Mouse (Mus musculus) CD8-positive naive resting alpha-beta T cell, adult 2 months (primary cell): ENCODE measurements around the gene Cd302.

Experiments
- DNase-seq, 2 experiments: peaks; one replicate each; pipeline ENCODE4 v3.0.0; 2022; ENCODE audit warnings: low read depth in 2 of 2, low spot score in 2 of 2

Cd302 gene

DNA sequence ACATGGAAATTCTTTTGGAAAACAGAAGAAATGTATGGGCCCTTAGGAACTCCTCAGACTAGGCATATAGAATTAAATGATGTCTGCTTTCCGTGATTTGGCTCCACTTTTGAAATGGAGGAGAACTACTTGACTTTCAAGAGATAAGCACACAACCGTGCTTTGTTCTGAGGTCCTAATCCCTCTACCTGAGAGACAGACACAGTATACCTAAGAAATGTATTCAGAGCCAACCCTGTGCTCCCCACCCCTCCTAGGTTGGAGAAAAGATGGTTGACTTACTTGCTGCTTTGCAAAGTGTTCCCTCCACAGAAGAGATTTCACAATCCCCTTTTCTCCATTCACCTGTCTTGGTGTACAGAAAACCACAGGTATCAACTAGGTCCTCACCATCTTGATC, 27.5 kb downstream of the Cd302 start:
- no peak for DNase-seq

DNA sequence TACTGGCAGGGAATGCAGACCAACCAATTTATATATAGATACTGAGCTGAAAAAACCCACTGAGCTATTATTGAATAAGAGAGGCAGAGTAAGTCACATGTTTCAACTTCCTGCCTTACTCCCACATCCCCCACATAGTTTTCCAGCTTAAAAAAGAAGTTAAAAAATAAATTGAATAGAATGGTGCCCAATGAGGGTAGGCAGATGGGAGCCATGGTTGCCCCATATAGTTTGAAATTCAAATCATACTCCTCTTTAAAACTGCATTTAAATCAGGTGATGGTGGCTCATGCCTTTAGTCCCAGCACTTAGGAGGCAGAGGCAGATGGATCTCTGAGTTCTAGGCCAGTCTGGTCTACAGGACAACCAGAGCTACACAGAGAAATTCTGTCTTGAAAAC, 30.8 kb downstream of the Cd302 start:
- DNase-seq: no peak

GRCm38 (mm10) chr2:60252782-60253181, 31.5 kb downstream of the Cd302 start:
- DNase-seq: no peak

DNA sequence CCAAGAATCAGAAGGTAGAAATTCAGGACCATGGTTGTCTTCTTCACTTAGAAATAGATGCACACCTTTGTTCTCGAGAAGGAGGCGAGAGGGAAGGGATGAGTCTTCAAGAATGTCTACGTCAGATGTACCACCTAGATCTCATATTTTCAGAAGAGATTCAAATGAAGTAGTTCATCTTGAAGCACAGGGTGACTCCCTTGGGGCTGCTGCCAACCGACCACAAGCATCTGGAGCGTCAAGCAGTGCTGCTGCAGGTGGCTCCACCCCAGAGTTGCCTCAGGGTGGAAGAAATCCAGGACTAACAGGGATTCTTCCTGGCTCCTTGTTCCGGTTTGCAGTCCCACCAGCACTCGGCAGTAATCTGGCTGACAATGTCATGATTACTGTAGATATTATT, 49.8 kb downstream of the Cd302 start:
- DNase-seq: no peak

- DNase-seq: no peak
Measured at GRCm38 (mm10) chr2:60233147-60233546, 51.1 kb downstream of the Cd302 start.

GRCm38 (mm10) chr2:60230361-60230760, 53.9 kb downstream of the Cd302 start:
- DNase-seq: no peak

GRCm38 (mm10) chr2:60228470-60228869, 55.8 kb downstream of the Cd302 start:
- no peak for DNase-seq

- DNase-seq: no peak
Measured at GRCm38 (mm10) chr2:60223489-60223888, 60.8 kb downstream of the Cd302 start.

- no peak for DNase-seq
Measured at GRCm38 (mm10) chr2:60221954-60222353, 62.3 kb downstream of the Cd302 start.

DNA sequence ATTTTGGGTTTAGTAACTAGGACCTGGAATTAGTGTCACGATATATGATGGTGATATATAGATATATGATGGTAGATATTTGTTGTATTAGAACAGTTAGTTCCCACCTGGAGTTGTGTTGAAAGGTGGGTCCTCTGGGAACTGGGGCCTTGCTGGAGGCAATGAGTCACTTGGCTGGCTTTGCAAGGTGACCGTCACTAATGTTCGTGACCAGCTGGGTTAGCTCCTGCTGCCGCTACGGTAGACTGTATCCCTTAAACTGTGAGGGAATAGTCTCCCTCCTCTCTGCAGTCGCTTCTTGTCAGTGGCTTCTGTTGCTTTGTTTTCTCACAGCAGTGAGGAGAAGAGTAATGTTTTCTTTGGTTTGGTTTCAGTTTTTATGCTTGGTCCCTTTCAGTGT, 63.1 kb downstream of the Cd302 start:
- no peak for DNase-seq

DNA sequence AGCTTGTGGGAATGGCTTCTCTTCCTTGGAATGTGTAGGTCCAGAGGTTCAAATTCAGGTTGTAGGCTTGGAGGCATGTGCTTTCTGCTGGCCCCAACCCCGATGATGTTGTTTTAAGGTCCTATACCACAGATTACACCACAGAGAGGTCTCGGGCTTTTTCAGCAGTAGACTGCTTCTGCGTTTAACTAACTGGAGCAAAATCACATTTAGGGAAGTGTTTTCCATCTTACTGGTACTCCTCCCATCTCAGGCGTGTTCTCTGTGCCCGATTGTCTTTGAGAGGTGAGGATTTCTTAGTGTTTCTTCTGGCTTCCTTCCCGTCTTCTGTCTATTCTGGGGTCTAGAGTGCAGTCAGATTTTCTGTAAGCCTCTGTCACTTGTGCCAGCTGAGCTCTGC, 66.7 kb downstream of the Cd302 start:
- no peak for DNase-seq

DNA sequence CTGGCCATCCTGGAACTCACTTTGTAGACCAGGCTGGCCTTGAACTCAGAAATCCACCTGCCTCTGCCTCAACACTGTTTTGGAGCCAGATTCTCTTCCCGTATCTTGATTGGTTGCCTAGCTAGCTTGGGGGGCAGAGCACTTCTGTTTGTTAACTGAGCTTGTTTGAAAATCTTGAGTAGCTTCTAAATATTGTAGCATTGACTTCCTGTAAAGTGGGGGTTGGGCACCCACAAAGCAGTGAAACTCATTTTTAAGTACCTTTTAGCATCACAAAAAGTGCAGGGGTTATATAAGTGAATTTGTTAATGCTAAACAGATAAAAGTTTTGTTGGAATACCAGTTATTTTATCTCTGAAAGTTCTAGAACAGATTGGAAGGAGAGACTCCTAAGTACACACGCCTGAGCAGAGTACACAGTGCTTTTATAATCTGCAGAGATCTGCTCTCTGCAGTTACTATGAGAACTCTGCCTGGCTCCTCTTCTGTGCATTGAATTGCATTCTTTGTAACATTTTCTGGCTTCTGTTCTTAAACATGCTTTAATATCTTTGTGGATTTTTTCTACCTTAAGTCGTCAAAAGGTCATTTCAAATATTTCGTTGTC, 67.6 kb downstream of the Cd302 start:
- no peak for DNase-seq

DNA sequence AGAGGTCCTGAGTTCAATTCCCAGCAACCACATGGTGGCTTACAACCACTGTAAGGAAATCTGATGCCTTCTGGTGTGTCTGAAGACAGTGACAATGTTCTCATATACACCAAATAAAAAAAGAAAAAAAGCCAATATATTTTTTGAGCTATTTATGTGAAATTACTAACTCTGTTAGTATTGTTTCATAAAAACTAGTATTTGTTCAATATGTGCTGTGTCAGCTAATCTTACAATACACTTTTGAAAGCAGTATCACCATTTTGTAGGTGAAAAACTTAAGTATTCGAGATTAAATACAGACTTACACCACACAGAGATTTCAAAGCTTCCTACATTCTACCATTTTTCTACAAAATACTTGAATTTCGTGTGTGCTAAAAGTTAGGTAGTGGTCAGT, 69.6 kb downstream of the Cd302 start:
- no peak for DNase-seq

GRCm38 (mm10) chr2:60212488-60212887, 71.8 kb downstream of the Cd302 start:
- DNase-seq: no peak

GRCm38 (mm10) chr2:60210821-60211220, 73.5 kb downstream of the Cd302 start:
- peak; percentile 24 to 27 for DNase-seq

- DNase-seq: peak; percentile 82 to 89
Measured at GRCm38 (mm10) chr2:60209703-60210651, 74.3 kb downstream of the Cd302 start, which contains the start of the genes Baz2b and March7. Gene Baz2b (minus strand): TSS chr2:60209839. Gene March7 (plus strand): TSS chr2:60209887.

DNA sequence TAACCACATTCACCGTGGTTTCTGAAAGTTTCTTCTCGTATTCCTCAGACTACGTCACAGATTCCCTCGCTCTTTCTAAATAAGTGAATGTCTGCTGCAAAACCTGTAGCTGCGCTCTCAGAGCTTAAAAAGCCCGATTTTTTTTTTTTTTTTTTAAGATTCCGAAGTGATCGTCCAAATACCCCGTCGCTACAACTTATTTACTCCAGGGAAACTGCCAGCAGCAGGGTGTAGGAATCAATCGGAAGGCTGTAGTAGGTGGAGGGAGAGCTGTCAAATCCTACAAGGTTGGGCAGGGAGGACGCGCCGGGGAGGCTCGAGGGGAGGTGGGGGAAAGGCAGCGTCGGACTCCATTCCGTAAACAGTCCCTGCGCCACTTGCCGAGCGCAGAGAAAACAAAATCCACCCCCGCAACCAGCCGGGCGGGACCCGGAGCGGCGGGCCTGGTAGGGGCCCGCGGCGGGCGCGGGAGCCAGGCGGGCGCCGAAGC, 75.1 kb downstream of the Cd302 start:
- DNase-seq: peak in 1 of 2 experiments; percentile 47

DNA sequence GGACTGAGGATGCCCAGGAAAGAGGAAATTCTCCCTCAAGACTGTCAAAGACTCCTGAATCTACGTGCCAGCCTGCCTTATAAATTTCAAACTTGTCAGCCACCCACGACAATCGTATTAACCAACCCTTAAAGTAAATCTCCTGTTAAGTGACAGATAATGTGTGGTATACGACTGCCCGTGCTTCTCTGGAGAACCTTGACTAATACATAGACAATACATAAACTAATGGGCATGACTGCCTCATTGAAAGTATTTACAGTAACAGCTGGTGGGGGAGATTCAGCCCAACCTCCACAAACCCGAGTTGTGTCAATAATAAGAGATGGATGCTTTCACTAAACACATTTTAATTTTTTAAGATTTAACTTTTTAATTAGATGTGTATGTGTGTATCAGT, 78.5 kb downstream of the Cd302 start:
- no peak for DNase-seq

- DNase-seq: peak; percentile 45 to 56
Measured at GRCm38 (mm10) chr2:60204162-60204561, 80.1 kb downstream of the Cd302 start.

DNA sequence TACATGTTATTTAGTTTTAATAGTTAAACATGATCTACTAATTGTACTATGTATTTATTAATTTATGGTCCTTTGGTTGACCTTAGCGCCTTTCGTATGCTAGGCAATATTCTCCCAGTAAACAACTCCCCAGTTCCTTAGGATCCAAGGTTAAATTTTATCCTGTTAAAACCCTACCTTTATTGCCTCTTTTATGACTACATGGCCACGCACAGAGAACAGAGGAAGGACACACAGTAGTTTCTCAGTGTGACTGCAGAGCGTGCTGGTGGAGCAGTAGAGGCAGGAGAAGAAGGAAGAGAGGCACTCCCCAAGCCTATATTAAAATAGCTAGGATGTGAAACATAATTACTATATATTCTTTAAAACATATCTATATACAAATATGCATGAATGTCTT, 80.6 kb downstream of the Cd302 start:
- no peak for DNase-seq

DNA sequence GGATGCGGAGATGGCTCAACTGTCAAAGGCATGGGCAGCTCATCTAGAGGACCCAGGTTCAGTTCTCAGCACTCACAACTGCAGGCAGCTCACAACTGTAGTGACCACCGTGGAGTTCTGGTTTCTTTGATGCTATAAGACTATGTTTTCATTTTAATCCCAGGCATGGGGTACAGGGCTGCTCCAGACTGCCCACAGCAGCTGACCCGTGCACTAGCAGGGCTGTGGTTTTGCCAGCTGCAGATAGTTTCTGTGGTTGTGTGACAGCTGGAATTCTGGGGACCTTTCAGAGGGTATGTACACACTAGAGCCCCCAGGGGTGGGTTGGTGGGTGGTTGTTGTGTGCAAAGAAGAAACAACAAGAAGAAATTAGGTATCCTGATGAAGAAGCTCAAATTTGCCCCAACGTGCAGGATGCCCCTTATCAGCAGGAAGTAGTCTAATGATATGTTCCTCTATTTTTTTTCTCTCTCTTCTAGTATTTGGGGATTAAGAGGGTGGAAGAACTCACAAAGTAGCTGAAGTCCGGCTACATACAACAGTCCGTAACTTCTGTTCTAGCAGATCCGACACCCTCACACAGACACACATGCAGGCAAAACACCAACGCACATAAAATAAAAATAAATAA, 81.3 kb downstream of the Cd302 start:
- no peak for DNase-seq
